Mouse (Mus musculus): ENCODE measurements around the gene Lypd8.

Gene Lypd8

DNA sequence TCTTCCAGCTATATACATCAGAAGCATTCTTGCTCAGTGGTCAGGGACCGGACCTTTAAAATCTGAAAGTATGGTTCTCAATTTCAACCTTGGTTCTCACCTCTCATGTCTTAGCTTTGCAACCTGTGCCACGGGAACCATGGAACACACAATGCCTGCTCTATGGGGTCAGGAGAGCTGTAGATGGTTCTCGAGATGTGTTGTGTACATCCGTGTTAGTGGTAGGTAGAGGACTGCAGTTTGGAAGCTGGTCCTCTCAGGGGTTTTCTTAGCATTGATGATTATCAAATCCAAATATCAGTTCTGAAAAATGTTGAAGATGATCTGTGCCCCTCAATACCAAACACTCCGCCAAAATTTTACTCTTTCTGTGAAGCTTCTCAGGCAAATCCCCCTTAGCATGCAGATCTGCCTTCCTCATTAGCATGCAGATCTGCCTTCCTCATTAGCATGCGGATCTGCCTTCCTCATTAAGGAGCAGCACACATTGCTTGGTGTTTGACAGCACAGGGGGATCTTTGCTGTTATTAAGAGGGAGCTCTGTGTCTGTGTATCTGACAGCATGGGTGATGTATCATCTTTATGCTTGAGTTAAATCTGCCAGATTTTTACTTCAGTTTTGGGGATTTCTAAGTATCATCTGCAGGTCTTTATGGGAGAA, 21.3 kb downstream of the Lypd8 start:
- DNase-seq, result no peak

DNA sequence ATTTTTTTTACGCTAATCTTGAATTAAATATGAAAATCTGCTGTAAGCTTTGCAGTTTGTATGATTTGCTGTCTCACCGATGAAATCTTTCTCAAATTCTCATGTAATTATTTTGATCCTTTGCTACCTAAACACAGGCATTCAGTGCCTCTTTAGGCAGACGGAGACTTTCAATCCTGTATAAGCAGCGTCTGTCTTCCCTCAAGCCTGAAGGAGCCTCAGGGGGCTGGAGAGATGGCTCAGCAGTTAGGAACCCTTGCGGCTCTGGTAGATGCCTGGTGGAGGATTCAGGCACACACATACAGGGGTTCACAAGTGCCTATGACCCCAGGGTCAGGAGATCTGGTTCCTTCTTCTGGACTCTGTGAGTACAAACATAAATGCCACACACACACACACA, 21.8 kb downstream of the Lypd8 start:
- DNase-seq, result no peak

DNA sequence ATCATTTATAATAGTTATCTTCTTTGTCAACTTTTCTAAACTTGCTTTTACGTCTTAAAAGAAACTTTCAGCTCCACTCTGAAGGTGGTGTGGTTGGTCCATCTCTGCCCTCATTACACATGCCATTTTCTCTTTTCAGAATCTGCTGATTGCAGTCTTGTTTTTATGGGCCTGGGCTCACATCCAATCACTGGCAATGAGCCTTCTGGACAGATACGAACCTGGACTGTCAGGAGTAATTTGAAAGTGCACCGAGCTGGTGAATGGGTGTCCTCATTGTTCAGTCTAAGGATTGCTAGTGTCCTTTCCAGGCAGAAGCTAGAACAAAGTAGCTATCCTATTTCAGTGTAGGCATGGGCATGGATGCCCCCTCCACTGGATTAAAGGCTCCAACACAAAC, 29.2 kb downstream of the Lypd8 start:
- no peak for DNase-seq

DNA sequence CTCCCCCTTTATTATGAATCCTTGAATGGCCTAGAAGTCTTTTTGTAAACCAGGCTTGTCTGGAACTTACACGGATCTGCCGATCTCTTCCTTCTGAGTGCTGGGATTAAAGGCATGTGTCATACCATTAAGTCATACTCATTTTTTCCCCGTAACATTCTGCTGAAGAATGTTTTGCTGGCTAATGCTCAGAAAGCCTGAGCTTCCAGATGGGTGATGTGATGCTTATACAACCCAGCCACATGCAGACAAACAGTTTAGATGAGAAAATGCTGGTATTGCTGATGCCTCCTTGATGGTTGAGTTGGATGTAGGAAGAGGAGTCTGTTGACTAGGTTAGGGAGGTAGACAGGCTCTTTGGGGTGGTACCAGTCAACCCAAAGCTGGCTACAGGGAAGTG, 39.5 kb downstream of the Lypd8 start:
- DNase-seq, result no peak

DNA sequence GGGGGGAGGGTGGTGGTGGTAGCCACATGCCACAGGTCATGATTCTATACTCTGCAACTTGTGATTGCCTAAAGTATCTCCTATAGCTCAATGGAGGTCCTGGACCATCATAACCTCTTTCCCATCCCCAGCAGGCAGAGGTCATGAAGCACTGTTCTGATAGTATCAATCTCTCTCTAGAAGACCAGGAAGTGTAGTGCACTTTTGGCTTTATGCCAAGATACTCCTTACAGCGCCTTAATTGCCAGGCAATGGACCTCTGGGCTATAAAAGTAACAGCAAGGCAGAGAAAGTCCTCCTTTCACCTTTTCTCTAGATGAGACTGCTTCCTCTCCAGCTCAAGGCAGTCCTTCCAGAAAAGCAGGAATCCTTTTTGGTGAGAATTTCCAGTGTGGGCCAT, 42.0 kb downstream of the Lypd8 start, which contains the start of gene 1810065E05Rik:
Gene 1810065E05Rik (plus strand): TSS at position 297 of the 400 bp plus-strand sequence.
- DNase-seq, result no peak

DNA sequence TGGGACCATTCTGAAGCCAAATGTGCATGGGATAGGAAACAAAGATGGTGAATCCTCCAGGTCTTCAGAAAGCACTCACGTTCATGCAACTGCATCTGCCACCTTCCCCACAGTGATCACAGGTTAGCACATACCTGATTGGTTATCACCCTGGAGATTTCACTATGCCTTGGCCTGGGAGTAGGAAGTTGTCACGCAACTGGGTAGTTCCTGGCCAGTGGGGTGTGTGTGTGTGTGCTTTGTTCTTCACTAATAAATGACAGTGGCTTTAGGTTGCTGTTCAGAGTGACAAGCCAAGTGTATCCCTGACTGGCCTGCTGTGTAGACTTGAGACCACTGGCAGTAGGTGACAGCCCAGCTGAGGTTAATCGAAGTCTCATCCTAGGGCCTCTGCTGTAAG, 53.4 kb downstream of the Lypd8 start, which contains the start of gene Gm12253:
Gene Gm12253 (plus strand): TSS at position 301 of the 400 bp plus-strand sequence.
- no peak for DNase-seq

DNA sequence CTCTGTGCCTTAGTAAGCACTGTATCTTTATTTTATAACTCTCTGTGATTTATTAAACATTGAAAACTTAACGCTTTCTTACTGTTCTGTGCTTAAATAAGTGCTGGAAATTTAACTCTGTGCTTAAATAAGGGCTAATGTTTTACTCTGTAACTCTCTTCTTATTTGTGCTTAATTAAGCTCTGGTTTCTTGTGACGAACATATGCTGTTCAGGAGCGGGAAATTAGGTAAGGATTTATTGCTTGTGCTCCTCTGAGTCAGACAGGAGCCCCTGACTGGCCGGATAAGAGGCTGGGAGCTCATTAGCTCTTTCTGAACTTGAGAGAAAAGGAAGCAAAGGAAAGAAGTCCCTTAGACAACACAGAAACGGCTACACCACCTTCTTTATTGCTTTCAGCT, 59.0 kb downstream of the Lypd8 start:
- no peak for DNase-seq
